Mouse (Mus musculus): ENCODE data around the gene Zfp960. TPM values are rescaled to one million over a fixed set of nuclear protein-coding genes. Genes with fewer than 3 reads are reported as not detected.

Gene Zfp960
- polyA plus RNA-seq (2012; fragmentation: generic; extraction: Trizol): 1 to 10 TPM in 1 of 2 experiments, under 1 TPM in 1; 0.07 to 2.3 TPM

DNA sequence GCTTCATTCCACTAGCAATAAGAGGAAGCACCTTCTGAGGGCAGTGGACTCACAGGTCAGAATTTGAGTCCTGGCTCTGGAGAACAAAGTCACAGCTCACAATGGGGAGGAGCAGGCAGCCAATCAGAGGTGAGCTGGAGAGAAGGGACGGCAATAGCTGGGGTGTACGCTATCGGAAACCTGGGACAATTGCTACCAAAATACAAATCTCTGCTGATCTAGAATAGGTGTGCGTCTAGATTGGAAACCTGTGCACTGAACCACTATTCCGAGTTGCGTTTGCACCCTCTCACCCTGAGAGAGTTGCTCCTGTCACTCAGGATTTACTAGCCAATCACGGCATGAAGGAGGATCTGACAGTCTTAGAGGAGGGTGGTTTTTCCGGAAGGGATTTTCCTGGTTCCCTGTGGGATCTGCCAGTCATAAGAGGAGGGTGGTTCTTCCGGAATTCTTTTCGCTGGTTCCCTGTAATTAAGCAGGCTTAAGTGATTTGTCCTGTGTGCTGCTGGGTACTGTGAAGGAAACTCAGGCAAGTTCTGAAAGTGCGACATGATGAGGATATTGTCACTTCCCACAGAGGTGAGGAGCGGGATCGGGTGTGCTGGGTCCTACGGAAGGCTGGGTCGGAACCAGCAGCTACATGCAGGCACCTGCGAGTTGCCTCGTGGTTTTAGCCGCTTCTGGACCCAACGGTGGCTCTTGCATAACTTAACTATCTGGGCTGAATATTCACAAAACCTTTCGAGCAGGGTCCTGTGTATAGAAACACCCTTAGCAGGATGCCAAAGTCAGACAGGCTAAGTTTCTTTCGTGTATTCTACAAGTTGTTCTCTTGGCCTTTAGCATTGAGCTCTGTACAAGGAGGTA lies at the start of gene Zfp960:
Gene Zfp960, plus strand, starts transcription at position 486 of the 867 bp plus-strand sequence.

DNA sequence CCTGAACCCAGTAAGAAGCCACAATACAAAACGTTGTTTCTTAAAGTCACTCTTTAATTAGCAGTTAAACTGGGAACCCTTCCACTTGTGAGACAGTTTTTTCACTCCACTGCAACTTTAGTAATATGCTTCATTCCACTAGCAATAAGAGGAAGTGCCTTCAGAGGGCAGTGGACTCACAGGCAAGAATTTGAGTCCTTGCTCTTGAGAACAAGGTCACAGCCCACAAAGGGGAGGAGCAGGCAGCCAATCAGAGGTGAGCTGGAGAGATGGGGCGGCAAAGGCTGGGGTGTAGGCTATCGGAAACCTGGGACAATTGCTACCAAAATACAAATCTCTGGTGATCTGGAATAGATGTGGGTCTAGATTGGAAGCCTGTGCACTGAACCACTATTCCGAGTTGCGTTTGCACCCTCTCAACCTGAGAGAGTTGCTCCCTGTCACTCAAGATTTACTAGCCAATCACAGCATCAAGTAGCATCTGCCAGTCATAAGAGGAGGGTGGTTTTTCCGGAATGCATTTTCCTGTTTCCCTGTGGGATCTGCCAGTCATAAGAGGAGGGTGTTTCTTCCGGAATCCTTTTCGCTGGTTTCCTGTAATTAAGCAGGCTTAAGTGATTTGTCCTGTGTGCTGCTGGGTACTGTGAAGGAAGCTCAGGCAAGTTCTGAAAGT lies 57.1 kb downstream of the Zfp960 start, which contains the start of gene Zfp97:
Gene Zfp97, plus strand, starts transcription at position 586 of the 673 bp plus-strand sequence.

Other genes with a start within 250 kb of the Zfp960 start
- under 1 TPM; 0.01 to 0.45 TPM for gene Zfp97, start 57.3 kb downstream of the Zfp960 start, polyA plus RNA-seq (2012; fragmentation: generic; extraction: Trizol)

Data from C3H10T1/2 (cell line).